Mouse (Mus musculus): Measurements from ENCODE around the gene Mcm10. TPM values are rescaled to one million over a fixed set of nuclear protein-coding genes. Genes with fewer than 3 reads are reported as not detected.

Gene Mcm10
- total RNA-seq (2014; rRNA removed; ENCODE audit: low replicate concordance) (3.5 and 3.8 TPM in 2 replicates), polyA plus RNA-seq (2015; fragmentation: Nextera tagmentation; extraction: Ambion mirVana) (3.1 and 3.2 TPM in 2 replicates)

- ATAC-seq (ENCODE audit: insufficient read depth, low read depth) (peak; percentile 100), DNase-seq (ENCODE audit: low spot score) (peak; percentile 96)
- peak within 1 kb of the TSS; percentile 50 for H3K9ac ChIP-seq (replicated peaks; ENCODE audit: low read depth, low read length)
- peak within 1 kb of the TSS; percentile 65 for H3K4me2 ChIP-seq (ENCODE audit: low read depth, low read length)
- no peaks in the 10 kb centered on the region for H3K27me3 ChIP-seq (ENCODE audit: control insufficient read depth, insufficient read depth, low read length)
- TF ChIP-seq EP300 (IDR thresholded peaks at IDR 0.05; ENCODE audit: low read depth) (no peak), CTCF (IDR thresholded peaks at IDR 0.05; ENCODE audit: low read depth) (no peak)
- WGBS: 3% methylated on average over 32 of the region's 32 CpGs
- H3K4me3 ChIP-seq (ENCODE audit: low read depth, low read length): peak within 1 kb of the TSS; percentile 61
- peaks cover 11% of the 10 kb centered on the region; the same call in 1 of the 2 replicates for H3K4me1 ChIP-seq (ENCODE audit: control insufficient read depth, insufficient read depth)
- H3K36me3 ChIP-seq (replicated peaks; ENCODE audit: control insufficient read depth, insufficient read depth, low read length): peaks cover 14% of the 10 kb centered on the region
- H3K27ac ChIP-seq (ENCODE audit: low read depth): no peak within 1 kb of the TSS
- no peaks in the 10 kb centered on the region for H3K9me3 ChIP-seq (replicated peaks; ENCODE audit: control insufficient read depth, low read length)
Measured at GRCm38 (mm10) chr2:5012491-5013324, at the start of gene Mcm10. Mcm10 (minus strand) TSS chr2:5012791.

GRCm38 (mm10) chr2:5061133-5061708, 48.6 kb upstream of the Mcm10 start:
- 82% methylated on average over 8 of the region's 8 CpGs for WGBS
- Histone ChIP-seq H3K4me2 (ENCODE audit: low read depth, low read length) (no peak overlapping the region), H3K4me3 (ENCODE audit: low read depth, low read length) (no peak overlapping the region), H3K27me3 (ENCODE audit: control insufficient read depth, insufficient read depth, low read length) (no peaks in the 10 kb centered on the region), H3K9ac (replicated peaks; ENCODE audit: low read depth, low read length) (no peak overlapping the region), H3K4me1 (ENCODE audit: control insufficient read depth, insufficient read depth) (peaks cover 9% of the 10 kb centered on the region), H3K36me3 (replicated peaks; ENCODE audit: control insufficient read depth, insufficient read depth, low read length) (no peaks in the 10 kb centered on the region), H3K27ac (ENCODE audit: low read depth) (no peak overlapping the region), H3K9me3 (replicated peaks; ENCODE audit: control insufficient read depth, low read length) (no peaks in the 10 kb centered on the region)
- ATAC-seq (ENCODE audit: insufficient read depth, low read depth) (no peak), DNase-seq (ENCODE audit: low spot score) (no peak)
- no peak for TF ChIP-seq EP300 (IDR thresholded peaks at IDR 0.05; ENCODE audit: low read depth)
- no peak for TF ChIP-seq CTCF (IDR thresholded peaks at IDR 0.05; ENCODE audit: low read depth)

- TF ChIP-seq EP300 (IDR thresholded peaks at IDR 0.05; ENCODE audit: low read depth): no peak
- TF ChIP-seq CTCF (IDR thresholded peaks at IDR 0.05; ENCODE audit: low read depth): no peak
- Histone ChIP-seq H3K36me3 (replicated peaks; ENCODE audit: control insufficient read depth, insufficient read depth, low read length) (no peaks in the 10 kb centered on the region), H3K27ac (ENCODE audit: low read depth) (no peak overlapping the region), H3K27me3 (ENCODE audit: control insufficient read depth, insufficient read depth, low read length) (no peaks in the 10 kb centered on the region), H3K4me1 (ENCODE audit: control insufficient read depth, insufficient read depth) (peaks cover 9% of the 10 kb centered on the region), H3K4me2 (ENCODE audit: low read depth, low read length) (no peak overlapping the region), H3K4me3 (ENCODE audit: low read depth, low read length) (no peak overlapping the region), H3K9ac (replicated peaks; ENCODE audit: low read depth, low read length) (no peak overlapping the region), H3K9me3 (replicated peaks; ENCODE audit: control insufficient read depth, low read length) (no peaks in the 10 kb centered on the region)
- DNase-seq (ENCODE audit: low spot score) (no peak), ATAC-seq (ENCODE audit: insufficient read depth, low read depth) (no peak)
- 85% methylated on average over 4 of the region's 4 CpGs for WGBS
Measured at GRCm38 (mm10) chr2:5059997-5060396, 47.4 kb upstream of the Mcm10 start.

GRCm38 (mm10) chr2:5058436-5058835, 45.8 kb upstream of the Mcm10 start:
- Histone ChIP-seq H3K27me3 (ENCODE audit: control insufficient read depth, insufficient read depth, low read length) (no peaks in the 10 kb centered on the region), H3K9me3 (replicated peaks; ENCODE audit: control insufficient read depth, low read length) (no peaks in the 10 kb centered on the region), H3K4me2 (ENCODE audit: low read depth, low read length) (no peak overlapping the region), H3K27ac (ENCODE audit: low read depth) (no peak overlapping the region), H3K4me3 (ENCODE audit: low read depth, low read length) (no peak overlapping the region), H3K4me1 (ENCODE audit: control insufficient read depth, insufficient read depth) (peaks cover 9% of the 10 kb centered on the region), H3K36me3 (replicated peaks; ENCODE audit: control insufficient read depth, insufficient read depth, low read length) (no peaks in the 10 kb centered on the region), H3K9ac (replicated peaks; ENCODE audit: low read depth, low read length) (no peak overlapping the region)
- ATAC-seq (ENCODE audit: insufficient read depth, low read depth): no peak
- WGBS: 68% methylated on average over 5 of the region's 5 CpGs
- no peak for TF ChIP-seq EP300 (IDR thresholded peaks at IDR 0.05; ENCODE audit: low read depth)
- TF ChIP-seq CTCF (IDR thresholded peaks at IDR 0.05; ENCODE audit: low read depth): no peak
- DNase-seq (ENCODE audit: low spot score): no peak

GRCm38 (mm10) chr2:5050562-5050961, 38.0 kb upstream of the Mcm10 start:
- Histone ChIP-seq H3K4me2 (ENCODE audit: low read depth, low read length) (no peak overlapping the region), H3K27ac (ENCODE audit: low read depth) (no peak overlapping the region), H3K27me3 (ENCODE audit: control insufficient read depth, insufficient read depth, low read length) (no peaks in the 10 kb centered on the region), H3K9ac (replicated peaks; ENCODE audit: low read depth, low read length) (no peak overlapping the region), H3K4me3 (ENCODE audit: low read depth, low read length) (no peak overlapping the region), H3K4me1 (ENCODE audit: control insufficient read depth, insufficient read depth) (no peaks in the 10 kb centered on the region), H3K9me3 (replicated peaks; ENCODE audit: control insufficient read depth, low read length) (no peaks in the 10 kb centered on the region), H3K36me3 (replicated peaks; ENCODE audit: control insufficient read depth, insufficient read depth, low read length) (peaks cover 12% of the 10 kb centered on the region; the same call in 1 of the 2 replicates)
- no peak for ATAC-seq (ENCODE audit: insufficient read depth, low read depth)
- TF ChIP-seq CTCF (IDR thresholded peaks at IDR 0.05; ENCODE audit: low read depth) (no peak), EP300 (IDR thresholded peaks at IDR 0.05; ENCODE audit: low read depth) (no peak)
- 86% methylated on average over 2 of the region's 2 CpGs for WGBS
- no peak for DNase-seq (ENCODE audit: low spot score)
